Mouse (Mus musculus): ENCODE results near the gene Mrps23.

The Mrps23 gene

DNA sequence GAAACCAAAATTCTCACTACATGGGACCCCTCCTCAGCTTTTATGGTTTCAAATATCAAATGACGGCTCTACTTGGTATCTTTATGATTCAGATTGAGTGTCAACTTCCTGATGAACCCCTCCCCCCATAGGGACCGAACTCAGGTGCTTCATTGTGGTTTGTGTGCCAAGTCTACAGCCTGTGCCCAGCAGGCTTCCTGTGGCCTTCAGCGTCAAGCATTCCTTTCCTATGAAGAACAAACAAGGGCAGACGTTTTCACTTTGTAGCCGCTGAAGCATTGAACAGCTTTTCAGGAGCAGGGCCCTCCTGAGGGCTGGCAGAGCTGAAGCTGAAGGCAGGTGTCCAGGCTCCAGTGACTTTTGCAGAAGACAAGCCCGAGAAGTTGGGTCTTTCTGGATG is 9.6 kb downstream of the Mrps23 start:
- peak in 1 of 2 experiments; percentile 47 for DNase-seq

DNA sequence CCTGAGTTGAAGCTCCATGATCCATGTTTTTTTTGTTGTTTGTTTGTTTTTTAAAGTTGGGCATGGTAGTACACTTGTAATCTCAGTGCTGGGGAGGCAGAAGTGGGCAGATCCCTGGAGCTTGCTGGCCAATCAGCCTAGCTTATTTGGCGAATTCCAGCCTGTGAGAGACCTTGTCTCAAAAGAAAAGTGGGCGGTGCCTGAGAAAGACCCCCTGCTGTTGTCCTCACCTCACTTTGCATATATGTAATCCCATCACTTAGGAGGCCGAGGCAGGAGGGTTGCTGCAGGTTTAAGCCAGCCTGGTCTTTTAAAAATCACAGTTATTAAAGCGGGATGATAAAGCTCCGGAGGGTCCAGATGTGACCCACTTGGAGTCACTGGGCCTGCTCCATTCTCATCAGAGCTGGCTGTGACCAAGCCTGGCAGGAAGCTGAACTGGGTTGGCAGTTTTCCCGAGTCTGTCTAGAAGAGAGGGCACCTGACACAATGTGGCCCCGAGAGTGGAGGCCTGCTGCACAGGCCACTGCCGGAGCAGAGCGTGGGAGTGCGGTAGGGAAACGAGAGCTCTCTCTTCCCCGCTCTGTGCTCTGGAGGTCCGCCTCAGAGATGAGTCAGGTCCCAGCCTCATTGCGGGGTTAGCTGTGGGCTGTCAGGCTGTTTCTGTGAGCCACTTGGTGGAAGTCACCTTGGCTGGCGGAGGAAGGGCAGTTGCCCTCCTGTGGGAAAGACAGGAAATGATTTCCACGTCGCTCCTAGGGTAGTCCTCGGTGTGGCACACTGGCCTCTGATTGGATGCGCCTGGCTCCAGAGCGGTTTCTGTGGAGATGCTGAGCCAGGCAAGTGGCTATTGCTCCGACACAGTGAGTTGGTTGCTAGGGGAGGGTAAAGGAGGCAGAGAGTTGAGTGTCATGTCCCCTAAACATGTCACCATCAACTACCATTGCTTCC is 11.0 kb downstream of the Mrps23 start:
- peak; percentile 85 to 86 for DNase-seq

DNA sequence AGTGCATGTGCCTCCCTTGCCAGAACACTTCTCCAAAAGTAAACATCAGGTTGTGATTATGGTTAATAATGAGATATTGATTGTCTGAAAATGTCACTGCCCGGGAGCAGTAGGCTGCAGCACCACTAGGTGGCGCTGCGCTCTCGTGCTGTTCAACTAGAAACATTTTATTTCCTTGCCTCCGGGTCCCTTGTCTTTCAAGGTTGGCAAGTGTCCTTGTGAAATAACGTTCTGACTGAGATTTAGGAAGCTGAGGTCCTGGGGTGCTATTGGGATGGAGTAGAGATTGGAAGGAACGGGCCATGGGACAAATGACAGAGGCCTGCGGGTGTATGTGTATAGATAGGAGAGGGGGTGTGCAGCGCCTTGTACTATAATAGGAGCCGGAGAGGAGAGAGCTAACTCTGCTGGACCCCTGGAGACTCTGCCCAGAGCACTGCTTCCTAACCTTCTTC is 12.1 kb downstream of the Mrps23 start:
- DNase-seq = peak; percentile 85 to 87

DNA sequence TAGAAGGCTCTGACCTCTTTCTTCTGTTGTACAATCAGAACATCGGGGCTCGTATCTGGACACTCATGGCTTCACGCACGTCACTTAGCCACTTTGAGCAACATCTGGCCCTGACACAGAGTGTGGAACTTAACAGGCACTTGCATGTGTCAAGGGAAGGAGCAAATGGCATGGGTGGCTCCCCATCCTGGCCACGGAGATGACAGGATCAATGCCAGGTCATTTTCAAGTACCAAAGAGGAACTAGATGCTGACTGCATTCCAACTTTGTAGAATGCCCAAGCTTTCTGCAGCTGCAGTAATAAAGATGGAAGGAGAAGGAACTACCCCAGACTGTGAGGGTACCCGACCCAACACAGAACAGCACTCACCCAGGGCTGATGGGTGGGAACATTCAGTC is 14.0 kb downstream of the Mrps23 start:
- no peak for DNase-seq

DNA sequence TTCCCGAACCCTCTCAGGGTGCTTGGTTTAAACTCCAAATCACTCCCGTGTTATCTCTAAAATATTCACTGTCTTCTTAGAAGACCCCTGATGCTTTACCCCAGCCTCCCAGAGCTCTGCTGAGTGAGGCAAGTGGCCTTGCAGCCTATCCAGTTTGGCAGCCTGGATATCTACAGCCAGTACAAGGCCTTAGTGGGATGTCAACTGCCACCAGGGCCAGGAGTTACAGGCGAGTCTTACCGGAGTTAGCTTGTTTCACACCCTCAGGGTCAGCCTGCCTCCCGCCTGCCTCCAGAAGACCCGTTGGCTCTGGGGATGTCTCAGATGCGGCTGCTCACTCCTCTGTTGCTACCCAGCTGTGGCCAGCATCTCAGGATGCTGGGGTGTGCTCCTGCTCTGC is 14.4 kb downstream of the Mrps23 start:
- DNase-seq = no peak

DNA sequence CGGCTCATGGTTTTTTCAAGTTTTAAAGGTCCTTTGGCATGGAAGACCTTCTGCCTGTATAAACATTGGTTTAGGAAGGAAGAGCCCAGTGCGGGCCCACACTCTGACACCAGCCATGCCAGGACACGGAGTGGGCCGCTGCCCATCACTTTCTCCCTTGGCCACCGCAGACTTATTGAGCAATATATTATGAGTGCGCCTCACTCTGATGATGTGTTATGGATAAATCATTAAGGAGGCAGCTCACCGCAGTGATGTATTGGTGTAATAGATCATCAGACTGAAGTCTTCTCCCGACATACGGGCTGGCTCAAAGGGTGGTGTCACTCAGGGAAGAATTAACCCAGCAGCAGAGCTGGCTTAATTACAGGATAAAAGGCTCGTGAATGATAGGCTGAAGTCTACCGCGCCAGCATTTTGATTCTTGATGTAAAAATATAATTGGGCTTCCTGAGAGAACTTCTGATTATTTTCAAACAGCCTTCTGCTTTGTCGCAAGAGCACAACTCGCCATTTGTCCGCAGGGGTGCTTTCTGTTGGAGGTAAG is 17.8 kb downstream of the Mrps23 start:
- DNase-seq = no peak

DNA sequence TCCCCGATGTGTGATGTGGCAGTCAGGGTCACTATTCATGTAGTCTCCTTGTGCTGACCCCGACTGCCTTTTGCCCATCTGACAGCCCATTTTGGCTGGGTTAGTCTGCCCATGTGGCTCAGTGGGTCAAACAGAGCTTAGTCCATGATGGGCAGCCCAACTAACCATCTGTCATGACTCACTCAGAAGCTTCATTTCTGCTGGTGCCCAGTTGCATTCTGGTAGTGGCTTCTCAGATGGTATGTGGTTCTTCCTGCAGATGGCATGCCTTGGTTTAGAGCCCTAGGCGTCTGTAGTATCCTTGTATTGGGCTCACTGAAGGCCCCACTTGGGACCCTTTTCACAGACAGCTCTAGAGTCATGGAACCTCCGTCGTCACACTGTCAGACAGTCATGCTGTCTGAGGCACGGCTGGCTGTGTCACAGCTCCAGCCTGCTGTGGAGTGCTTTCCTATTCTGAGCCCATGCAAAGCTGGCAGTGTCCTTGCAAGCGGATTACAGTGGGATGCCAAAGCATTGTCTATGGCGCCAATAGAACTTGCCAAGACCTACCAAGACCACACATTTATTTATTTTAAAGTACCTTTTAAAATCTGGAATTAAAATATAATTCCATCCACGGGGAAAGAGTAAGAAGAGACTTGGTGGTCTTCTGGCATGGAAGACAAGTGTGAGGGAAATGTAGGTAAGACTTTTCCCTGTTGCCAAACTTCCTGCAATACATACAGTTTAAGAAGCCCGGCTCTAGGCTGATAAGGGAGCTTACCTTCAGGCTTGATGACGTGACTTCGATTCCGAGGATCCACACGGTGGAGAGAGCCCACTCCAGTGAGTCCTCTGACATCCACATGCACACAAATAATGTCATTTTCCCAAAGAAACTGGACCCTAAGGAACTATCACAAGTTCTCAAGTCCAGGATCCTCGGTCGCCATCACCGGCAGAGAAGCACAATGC is 23.1 kb downstream of the Mrps23 start:
- DNase-seq = peak; percentile 58 to 62

DNA sequence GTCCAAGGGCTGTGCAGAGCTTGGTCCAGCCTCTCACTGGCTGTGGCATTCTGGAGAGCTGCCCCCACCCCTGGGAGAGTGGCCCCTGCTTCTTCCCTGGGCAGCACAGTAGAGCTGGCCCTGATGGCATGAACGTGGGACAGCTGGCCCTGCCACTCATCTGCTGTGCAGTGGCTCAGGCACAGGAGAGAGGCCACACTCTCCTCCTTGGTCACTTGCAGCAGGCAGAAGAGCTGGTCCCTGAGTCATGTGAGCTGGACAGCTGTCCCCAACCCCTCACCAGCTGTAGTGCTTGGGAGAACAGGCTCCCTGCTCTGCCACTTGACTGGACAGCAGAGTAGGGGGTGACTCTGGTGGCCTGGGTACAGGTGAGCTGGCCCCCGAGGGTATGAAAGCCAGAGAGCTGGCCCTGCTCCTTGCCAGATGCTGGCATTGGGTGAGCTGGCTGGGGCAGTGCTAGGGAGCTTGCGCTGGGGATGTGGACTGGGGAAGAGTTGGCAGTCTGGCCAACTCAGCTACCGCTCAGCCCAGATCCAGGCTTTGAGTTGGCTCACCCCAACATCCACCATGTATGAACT is 27.1 kb downstream of the Mrps23 start:
- DNase-seq = peak in 1 of 2 experiments; percentile 32

DNA sequence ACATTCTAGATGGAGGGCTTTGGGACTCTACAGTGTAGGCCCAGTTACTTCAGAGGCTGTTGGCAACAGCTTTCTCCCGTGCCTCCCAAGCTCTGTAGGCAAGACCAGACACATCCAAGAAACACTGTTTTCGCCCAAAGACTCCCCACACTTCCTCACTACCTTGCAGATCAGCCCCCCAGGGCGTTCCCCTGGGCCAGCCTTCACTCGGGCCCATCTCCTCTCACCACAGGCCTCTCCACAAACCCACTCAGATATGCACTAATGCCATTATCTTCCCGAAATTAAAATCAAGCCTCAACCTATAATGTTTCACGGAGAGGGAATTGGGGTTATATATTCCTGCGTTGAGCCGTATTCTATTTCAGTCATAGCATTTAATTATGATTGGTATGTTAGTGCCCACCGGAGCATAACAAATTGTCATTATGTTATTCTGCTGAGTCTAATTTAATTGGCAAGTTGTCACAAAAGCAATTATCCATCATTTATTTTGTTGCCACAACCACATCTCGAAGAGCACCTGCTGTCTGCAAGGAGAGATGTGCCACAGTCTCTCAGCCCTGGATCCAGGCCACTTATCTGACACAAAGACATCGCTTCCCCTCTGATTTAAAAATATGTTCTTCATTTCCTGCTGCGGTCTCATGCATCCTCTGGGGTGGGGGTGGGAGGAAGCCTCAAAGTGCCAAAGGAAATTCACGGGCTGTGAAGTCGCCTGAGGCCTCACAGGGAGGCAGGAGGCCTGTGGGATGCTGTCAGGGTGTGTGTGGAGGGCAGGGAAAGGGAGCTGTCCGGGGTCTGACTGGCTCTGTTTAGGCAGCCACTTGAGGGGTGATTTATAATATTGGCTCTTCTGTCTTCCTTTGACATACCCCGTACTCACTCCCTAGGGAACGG is 29.6 kb downstream of the Mrps23 start:
- DNase-seq = peak in 1 of 2 experiments; percentile 29

DNA sequence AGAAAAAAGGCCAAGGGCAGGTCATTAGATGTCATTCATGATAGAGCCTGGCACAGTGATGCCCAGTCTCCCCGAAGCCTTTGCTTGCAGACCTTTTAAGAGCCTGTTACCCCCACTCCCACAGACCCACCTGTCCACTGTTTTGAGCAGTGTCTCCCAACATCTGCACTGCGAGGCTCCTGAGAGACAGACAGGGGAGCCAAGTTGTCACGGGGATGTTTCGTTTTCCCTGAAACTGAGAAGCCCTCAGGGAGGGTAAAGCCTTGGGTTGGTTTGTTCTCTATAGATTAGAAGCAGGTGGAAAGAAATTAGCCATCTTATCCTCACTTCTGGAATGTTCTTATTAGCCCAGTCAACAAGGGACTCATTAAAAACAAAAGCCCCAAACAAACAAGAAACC is 30.6 kb downstream of the Mrps23 start:
- no peak for DNase-seq

DNA sequence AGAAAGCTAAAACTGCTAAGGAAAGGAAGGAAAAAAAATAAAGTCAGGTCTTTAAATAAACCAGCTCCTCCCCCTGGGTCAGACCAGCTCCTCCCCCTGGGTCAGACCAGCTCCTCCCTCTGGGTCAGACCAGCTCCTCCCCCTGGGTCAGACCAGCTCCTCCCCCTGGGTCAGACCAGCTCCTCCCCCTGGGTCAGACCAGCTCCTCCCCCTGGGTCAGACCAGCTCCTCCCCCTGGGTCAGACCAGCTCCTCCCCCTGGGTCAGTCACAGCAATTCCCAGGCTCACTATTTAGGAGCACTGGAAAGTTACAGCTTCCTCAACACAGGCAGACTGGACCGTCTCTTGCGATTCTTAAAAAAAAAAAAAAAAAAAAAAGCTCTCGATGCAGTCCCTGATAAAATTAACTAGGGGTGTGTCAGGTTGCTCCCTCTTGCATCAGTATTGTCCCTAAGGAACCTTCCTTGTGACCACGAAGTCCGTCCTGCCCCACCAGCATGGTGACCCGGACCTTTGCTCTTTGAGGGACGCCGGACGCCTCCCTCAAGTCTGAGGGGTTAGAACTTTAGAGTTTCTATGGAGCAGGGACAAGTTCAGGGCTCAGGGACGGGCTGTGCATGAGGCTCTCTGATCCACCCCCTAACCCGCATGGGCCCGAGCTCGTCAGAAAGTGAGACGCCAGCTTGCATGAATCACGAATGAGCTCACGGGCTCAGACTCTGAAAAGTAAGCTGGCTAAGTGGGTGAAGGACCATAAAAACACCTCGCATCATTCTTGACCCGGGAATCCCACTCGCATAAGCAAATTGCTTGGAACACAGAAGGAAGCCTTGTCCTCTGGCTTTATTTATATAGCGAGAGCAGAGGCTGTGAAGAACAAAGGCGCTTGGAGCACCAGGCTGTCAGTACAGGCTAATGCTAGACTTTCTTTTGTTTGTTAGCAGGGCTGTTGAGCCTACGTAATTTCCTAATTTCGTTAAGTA is 31.3 kb downstream of the Mrps23 start:
- no peak for DNase-seq

DNA sequence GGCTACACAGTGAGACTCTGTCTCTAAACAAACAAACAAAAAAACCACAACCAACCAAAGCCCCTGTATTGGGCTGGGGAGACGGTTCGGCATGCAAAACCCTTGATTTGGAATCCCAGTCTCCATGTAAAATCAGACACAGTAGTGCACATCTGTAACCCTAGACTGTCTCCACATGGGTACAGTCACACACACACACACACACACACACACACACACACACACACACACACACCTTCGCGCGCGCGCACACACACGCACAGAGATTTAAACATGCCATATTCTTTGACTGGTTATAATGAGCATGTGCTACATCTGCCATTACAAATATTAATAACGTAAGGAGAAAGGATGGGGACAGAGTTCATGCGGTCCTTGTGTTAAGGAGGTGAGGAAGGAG is 36.1 kb downstream of the Mrps23 start:
- DNase-seq = no peak

DNA sequence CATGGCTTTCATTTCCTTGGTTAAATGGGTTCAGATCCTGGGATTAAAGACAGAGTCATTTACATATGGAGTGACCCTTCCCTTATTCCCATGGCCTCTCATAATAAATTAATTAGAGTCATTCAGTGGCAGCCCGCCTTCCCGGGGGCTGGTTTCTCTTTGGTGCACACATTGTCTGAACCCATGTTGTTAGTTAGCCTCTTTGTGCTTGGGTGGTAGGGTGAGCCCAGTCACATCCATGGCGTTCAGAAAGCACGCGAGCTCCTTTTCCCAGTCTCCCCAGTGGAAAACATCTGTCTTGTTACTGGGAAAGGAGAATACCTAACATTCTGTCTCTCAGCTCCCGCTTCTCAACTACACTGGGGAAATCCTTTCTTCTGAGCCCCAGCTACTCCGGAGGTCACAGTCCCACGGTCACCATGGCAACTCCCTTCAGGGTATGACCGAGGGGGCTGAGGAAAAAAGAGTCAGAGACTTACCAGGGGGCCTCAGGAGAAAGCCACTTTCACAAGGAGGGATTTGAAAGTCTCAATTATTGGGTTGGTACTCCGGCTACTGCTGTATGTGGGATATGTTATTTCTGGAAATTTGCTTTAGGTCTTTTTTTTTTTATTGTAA is 36.7 kb downstream of the Mrps23 start:
- DNase-seq = no peak

DNA sequence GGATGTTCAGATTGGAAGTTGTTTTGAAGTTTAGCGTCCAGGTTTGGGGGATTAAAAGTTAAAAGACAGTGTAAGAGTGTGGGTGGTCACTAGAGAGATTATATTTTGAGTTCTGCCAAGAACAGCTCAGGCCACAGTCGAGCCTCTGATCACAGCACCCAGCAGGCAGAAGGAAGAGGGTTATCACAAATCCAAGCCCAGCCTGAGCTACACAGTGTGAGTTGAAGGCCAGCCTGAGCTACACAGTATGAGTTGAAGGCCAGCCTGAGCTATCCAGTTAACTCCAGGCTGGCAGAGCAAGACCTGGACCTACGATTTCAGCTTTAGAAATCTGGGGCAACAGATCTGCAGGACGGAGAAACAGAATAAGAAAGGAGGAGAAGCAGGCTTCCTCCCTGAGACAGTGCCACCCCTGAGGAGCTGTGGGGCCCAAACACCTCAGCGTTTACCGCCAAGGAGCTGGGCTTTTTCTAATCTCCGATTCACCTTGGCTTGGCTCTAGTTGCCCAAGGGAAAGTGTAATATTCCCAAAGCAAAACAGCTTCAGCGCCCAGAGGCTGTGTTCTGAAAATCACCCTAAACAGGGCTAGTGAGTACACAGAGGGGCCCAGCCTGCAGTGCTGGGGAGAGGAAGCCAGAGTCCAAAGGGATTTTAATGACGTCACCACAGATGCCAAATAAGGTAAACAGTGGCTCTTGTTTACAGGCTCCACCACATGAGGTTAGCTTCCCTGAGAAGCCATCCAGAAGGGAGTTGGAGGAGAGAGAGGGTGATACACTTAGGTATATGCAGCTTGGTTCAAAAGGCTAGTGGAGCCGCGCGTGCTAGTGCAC is 37.5 kb downstream of the Mrps23 start:
- no peak for DNase-seq

DNA sequence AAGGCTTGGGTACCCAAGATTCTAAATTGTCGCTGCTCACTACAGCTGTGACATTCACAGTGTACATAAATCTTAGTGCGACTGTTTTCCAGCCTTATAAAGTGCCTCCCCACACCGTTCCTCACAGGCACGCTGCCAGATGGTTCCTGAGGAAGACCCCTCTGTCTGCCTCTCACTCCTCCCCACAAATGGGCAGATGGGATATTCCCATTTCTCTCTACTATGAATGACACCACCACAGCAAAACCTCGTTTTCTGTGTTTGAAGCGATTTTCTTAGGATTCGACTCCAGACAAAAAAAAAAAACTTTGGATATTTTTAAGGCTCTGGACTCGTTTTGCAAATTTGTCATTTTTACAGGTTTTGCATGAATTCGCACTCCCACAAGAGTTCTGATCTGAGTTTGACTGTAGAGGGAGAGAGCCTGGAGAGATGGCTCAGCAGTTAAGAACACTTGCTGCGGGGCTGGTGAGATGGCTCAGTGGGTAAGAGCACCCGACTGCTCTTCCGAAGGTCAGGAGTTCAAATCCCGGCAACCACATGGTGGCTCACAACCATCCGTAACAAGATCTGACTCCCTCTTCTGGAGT is 41.5 kb downstream of the Mrps23 start:
- DNase-seq = no peak

DNA sequence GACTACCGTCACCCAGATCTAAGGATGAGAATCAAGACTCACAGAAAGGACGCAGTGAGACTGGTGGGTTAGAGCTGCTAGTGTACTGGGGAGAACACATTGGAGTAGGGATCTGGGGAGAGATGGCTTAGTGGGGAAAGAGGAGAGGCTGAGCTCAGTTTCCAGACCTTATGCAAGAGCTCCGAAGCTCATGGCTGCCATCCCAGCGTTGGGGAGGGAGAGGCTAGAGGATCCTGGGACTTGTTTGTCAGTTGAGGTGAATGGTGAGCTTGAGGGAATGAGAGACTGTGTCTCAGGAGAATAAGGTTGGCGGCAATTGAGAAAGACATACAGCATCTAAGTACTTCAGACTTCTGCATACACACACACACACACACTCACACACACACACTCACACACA is 44.4 kb downstream of the Mrps23 start:
- no peak for DNase-seq

DNA sequence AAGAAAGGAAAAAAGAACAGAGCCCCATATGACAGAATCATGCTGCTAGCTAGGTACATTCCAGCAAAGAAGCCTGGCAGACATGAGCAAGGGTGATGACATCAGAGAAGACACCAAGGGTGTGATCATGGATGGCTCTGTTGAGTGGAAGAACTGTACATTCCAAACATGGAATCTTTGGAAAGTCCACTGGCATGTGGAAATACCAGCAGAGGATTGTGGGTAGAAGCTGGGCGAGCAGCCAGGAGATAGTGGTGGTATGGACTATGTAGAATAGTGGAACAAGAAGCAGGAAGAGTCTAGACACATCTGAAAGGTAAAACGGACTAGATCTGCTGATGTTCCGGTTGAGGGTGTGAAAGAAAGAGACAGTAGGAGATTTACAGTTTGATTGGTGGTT is 46.4 kb downstream of the Mrps23 start:
- DNase-seq = no peak

DNA sequence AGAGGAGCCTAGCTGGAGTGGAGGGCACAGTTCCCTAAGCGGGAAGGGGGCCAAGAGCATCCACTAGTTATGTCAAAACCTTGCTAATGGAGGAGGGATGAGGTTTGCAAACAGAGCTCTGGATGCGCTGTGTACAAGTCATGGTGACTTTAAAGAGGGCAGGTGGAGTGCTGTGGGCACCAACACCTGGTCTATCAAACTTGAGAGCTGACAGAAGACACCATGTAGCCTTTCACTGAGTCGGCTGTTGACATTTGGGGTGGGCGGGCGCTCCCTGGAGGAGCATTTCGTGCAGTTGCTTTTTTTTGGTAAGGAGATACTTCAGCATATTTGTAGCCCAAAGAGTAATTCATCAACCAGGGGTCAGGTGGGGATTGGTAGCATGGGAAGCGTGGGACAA is 47.1 kb downstream of the Mrps23 start:
- no peak for DNase-seq

Measured in cerebellum, postnatal 14 days (tissue).